Mouse (Mus musculus) hindbrain, postnatal 0 days (tissue): ENCODE data around the gene Atp23. TPM values are rescaled to one million over a fixed set of nuclear protein-coding genes. Genes with fewer than 3 reads are reported as not detected.

Source experiments
- ATAC-seq: fragments of 200-750 bp; cut with Nextera tagmentation; 2 replicates; pipeline ENCODE4 v1.8.0; 2017; ENCODE audit warnings: mild to moderate bottlenecking, moderate TSS enrichment, moderate library complexity
- DNase-seq: peaks from one replicate; pipeline ENCODE4 v3.0.0-alpha.2; 2015; ENCODE audit warnings: low spot score
- H3K27ac ChIP-seq: fragments of 300-500 bp; sonication (generic); 2 replicates; pipeline ENCODE4 v1.5.1; 2014; ENCODE audit warnings: mild to moderate bottlenecking
- H3K27me3 ChIP-seq: fragments of 300-500 bp; sonication (generic); 2 replicates; pipeline ENCODE4 v1.6.1; 2014; ENCODE audit warnings: low read length, mixed read lengths; ENCODE audit not compliant: insufficient read depth
- H3K36me3 ChIP-seq: fragments of 300-500 bp; sonication (generic); 2 replicates; pipeline ENCODE4 v1.6.1; 2014; ENCODE audit warnings: low read length, mixed read lengths; ENCODE audit not compliant: insufficient read depth
- H3K4me1 ChIP-seq: fragments of 300-500 bp; sonication (generic); 2 replicates; pipeline ENCODE4 v1.6.1; 2014; ENCODE audit warnings: antibody characterized with exemption, low read length, mixed read lengths; ENCODE audit not compliant: insufficient read depth
- H3K4me2 ChIP-seq: fragments of 300-500 bp; sonication (generic); 2 replicates; pipeline ENCODE4 v1.6.1; 2014; ENCODE audit warnings: low read depth, mild to moderate bottlenecking, low read length, moderate library complexity, mixed read lengths
- H3K4me3 ChIP-seq: fragments of 300-500 bp; sonication (generic); 2 replicates; pipeline ENCODE4 v1.5.1; 2014; ENCODE audit warnings: low read length
- H3K9ac ChIP-seq: fragments of 300-500 bp; sonication (generic); replicated peaks from 2 replicates; pipeline ENCODE4 v1.6.1; 2014; ENCODE audit warnings: mild to moderate bottlenecking, low read length, moderate library complexity, mixed read lengths
- H3K9me3 ChIP-seq: fragments of 300-500 bp; sonication (generic); 2 replicates; pipeline ENCODE4 v1.6.1; 2016; ENCODE audit warnings: low read length, mixed read lengths
- CTCF ChIP-seq: IDR thresholded peaks from 2 replicates; pipeline ENCODE4 v1.5.1; 2016; ENCODE audit warnings: antibody characterized with exemption, control low read depth, low read depth
- WGBS: fragments of 180-500 bp; shearing (Covaris S2); extraction: QIAGEN DNeasy Blood & Tissue Kit; methylation state at CpG from one replicate; pipeline ENCODE4 v1.1.7; 2014; 5-methylcytosine and 5-hydroxymethylcytosine counted together
- polyA plus RNA-seq: library from polyadenylated mRNA; unstranded; fragments of >200 nt; fragmentation: Nextera tagmentation; extraction: Ambion mirVana; gene quantifications from 2 replicates; pipeline ENCODE4 v1.2.1, GENCODE M21; 2015
- total RNA-seq: library from RNA; depleted of rRNA; stranded (reverse); fragments of >200 nt; gene quantifications from 2 replicates; pipeline ENCODE4 v1.2.3, GENCODE M21; 2014; rRNA removed

Atp23 gene
- total RNA-seq (12.5 and 14.3 TPM in 2 replicates), polyA plus RNA-seq (19.1 and 20.2 TPM in 2 replicates)

DNA sequence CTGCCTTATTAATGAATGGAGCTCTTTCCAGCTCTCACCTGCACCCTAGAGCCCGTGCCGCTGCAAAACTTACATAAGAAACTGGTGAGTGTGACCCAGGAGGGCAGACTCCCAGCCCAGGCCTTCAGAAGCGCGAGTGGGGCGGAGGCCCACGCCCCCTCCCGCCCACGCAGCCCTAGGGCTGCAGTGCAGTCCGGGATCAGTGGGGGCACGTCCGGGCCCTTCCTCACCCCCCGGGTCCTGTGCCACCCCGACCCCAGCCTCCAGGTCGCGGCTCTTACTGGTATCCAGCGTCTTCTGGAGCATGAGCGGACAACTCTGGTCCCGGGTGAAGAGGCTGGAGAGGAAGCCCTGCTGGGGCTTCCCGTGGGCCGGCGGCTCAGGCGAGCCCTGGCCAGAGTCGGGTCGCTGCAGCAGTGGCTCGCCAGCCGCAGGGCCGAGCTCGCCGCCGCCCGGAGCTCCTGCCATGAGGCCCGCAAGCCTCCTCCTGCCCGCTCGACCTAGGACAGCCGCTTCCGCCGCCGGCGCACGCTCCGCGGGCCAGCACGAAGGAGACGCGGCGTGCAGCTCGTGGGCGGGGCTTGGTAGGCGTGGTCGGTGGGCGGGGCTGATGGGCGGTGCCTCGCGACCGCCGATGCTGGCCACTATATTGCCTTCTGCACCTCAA is at the start of gene Atp23:
Atp23 (minus strand) TSS at position 535 of the 667 bp plus-strand sequence.
- Histone ChIP-seq H3K4me2 (peak within 1 kb of the TSS; percentile 97), H3K4me1 (no peaks in the 10 kb centered on the region), H3K4me3 (peak within 1 kb of the TSS; percentile 80), H3K27ac (peak within 1 kb of the TSS; percentile 62), H3K27me3 (no peaks in the 10 kb centered on the region), H3K36me3 (peaks cover 8% of the 10 kb centered on the region; the same call in 1 of the 2 replicates), H3K9me3 (no peaks in the 10 kb centered on the region), H3K9ac (peak within 1 kb of the TSS; percentile 70)
- peak; percentile 88 for DNase-seq
- peak; percentile 83 for ATAC-seq
- no peak for TF ChIP-seq CTCF
- under 1% methylated on average over 54 of the region's 56 CpGs for WGBS

DNA sequence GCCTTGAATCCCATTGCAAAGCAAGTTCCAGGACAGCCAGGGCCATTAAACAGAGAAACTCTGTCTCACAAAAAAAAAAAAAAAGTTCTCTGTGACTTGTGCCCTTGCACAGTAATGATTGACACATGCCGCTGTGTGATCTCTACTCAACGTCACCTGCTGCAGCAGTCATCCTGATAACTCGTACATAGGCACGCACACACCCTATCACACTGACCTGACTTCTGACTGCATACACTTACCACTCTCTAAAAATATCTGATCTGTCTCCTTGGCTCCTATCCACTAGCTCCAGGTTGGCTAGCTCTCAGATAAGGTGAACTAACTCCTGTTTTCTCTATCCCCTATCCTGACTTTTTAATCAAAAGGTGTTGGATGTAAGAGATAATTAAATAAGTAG is 49.4 kb upstream of the Atp23 start:
- no peak for DNase-seq
- Histone ChIP-seq H3K36me3 (no peaks in the 10 kb centered on the region), H3K9ac (no peak overlapping the region), H3K4me2 (no peak overlapping the region), H3K4me1 (no peaks in the 10 kb centered on the region), H3K9me3 (no peaks in the 10 kb centered on the region), H3K27ac (no peak overlapping the region), H3K4me3 (no peak overlapping the region), H3K27me3 (no peaks in the 10 kb centered on the region)
- 77% methylated on average over 4 of the region's 4 CpGs for WGBS
- no peak for ATAC-seq
- no peak for TF ChIP-seq CTCF

DNA sequence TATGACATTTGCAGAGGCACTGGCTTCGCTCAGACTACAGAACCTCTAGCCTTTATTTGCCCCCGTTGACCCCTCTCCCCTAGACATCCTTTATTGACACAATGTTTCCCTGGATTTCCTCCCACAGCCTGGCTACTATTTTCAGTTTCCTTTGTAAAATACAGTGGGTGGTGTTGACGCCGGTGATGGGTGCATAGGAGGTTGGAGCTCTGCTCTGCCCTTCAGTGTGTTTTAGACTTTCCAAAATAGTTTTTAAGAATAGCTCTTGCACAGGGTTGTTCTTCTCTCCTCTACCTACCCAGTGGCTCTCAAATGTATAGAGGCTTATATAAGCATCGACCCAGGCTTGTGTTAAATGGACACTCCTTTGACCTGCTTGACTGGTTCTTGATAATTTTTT is 48.7 kb upstream of the Atp23 start:
- no peak for DNase-seq
- Histone ChIP-seq H3K27me3 (no peaks in the 10 kb centered on the region), H3K36me3 (no peaks in the 10 kb centered on the region), H3K4me3 (no peak overlapping the region), H3K9me3 (no peaks in the 10 kb centered on the region), H3K4me1 (no peaks in the 10 kb centered on the region), H3K4me2 (no peak overlapping the region), H3K27ac (no peak overlapping the region), H3K9ac (no peak overlapping the region)
- 57% methylated on average over 5 of the region's 5 CpGs for WGBS
- TF ChIP-seq CTCF = no peak
- no peak for ATAC-seq

DNA sequence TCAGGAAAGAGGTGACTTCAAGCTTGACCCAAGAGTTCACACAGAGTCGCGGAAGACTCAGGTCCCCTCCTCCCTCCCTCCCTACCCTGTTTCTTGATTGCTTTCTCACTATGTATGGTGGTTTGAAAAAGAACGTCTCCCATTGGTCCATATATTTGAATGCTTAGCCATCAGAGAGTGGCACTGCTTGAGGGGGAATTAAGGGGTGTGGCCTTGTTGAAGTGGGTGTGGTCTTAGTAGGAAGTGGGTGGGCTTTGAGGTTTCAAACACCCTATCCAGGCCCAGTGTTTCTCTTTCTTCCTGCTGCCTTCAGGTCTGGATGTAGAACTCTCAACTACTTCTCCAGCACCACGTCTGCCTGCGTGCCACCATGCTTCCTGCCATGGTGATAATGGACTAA is 44.4 kb upstream of the Atp23 start:
- no peak for ATAC-seq

DNA sequence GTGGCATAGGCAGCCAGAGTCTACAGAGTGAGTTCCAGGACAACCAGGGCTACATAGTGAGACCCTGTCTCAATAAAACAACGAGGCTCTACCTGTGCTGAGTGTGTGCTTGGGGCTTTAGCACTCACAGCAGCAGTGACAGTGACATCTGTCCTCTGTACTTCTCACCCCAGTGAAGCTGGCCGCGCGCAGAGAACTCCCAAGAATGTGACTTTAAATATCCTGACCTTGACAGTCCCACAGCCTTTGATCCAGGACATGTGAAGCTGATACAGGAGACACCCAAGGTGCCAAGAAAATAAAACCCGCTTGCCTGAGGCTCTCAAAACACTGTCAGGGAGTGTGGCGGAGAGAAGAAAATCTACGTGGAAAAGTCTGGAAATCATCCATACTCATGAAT is 39.8 kb upstream of the Atp23 start:
- TF ChIP-seq CTCF = no peak
- Histone ChIP-seq H3K27ac (no peak overlapping the region), H3K27me3 (no peaks in the 10 kb centered on the region), H3K4me2 (no peak overlapping the region), H3K4me1 (no peaks in the 10 kb centered on the region), H3K9me3 (no peaks in the 10 kb centered on the region), H3K4me3 (no peak overlapping the region), H3K9ac (no peak overlapping the region), H3K36me3 (no peaks in the 10 kb centered on the region)
- WGBS = 76% methylated on average over 7 of the region's 7 CpGs
- DNase-seq (no peak), ATAC-seq (no peak)

More for the DNA sequence above, 44.4 kb upstream of the Atp23 start:
- H3K4me3 ChIP-seq = no peak overlapping the region
- WGBS = 91% methylated on average over 5 of the region's 5 CpGs
- H3K4me2 ChIP-seq = no peak overlapping the region
- no peaks in the 10 kb centered on the region for H3K4me1 ChIP-seq
- no peaks in the 10 kb centered on the region for H3K27me3 ChIP-seq
- H3K9ac ChIP-seq = no peak overlapping the region
- H3K9me3 ChIP-seq = no peaks in the 10 kb centered on the region
- no peak for TF ChIP-seq CTCF
- no peak for DNase-seq
- no peak overlapping the region for H3K27ac ChIP-seq
- no peaks in the 10 kb centered on the region for H3K36me3 ChIP-seq

DNA sequence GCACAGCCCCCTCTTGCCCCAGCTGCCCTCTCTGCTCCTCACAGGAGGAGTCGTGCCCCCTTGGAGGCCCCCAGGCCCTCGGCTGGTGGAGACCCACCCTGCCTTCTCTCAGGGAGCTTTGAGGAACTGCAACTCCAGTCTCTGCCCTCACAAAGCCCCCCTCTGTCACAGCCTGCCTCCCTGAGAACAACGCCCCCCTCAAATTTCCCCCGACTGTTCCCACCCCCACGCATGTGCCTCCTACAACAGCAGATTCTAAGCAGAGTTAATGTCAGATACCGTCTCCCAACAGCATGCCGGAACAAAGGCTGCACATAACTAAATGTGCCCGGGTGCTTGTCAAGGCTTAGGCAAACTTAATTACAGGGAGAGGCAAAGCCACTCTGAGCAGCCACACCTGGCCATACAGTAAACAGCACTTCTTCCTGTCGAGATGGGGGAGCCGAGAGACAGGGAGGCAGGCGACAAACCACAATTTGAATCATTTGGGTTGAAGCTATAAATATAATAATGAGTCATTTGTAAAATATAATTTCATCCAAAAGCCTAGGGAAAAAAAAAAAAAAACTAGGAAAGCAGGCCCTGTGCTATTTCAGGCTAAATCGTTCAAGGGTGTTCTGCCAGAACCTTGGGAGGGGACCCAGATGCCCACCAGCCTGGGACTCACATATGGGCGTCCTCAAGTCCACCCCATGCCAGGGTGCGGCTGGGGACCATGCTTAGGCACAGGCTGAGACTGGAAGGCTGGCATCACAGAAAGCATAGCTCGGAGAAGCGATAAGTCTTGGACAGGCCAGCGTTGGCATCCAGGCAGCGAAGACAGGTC is 34.6 kb upstream of the Atp23 start:
- Histone ChIP-seq H3K9ac (no peak overlapping the region), H3K36me3 (no peaks in the 10 kb centered on the region), H3K4me2 (no peak overlapping the region), H3K27ac (no peak overlapping the region; the same call in 1 of the 2 replicates), H3K4me1 (0 out of 2 replicates have a peak, but pooled peaks cover 3% of the 10 kb centered on the region), H3K9me3 (no peaks in the 10 kb centered on the region), H3K27me3 (no peaks in the 10 kb centered on the region), H3K4me3 (no peak overlapping the region)
- no peak for TF ChIP-seq CTCF
- DNase-seq (no peak), ATAC-seq (no peak)
- WGBS = 58% methylated on average over 18 of the region's 18 CpGs
